Mouse (Mus musculus) mature B cell (primary cell): ENCODE results near the gene Ptpn22.
"Not testable (repeated sequence)": the region's sequence is repeated elsewhere in the genome, so short reads cannot be mapped to it uniquely, and the experiment has no call there.

Experiments
- in situ Hi-C: fragments of 300-500 bp; cut with MboI; formaldehyde crosslinking; loops from 2 replicates; pipeline ENCODE4 v1.14.3; 2019

Ptpn22 gene

GRCm38 (mm10) chr3:103858881-103859801 lies at the start of gene Ptpn22:
Gene Ptpn22 (plus strand): TSS chr3:103859795.
- in situ Hi-C loops, result no loop called here

GRCm38 (mm10) chr3:103809799-103810150 lies 49.8 kb upstream of the Ptpn22 start:
- in situ Hi-C loops, result no loop called here

DNA sequence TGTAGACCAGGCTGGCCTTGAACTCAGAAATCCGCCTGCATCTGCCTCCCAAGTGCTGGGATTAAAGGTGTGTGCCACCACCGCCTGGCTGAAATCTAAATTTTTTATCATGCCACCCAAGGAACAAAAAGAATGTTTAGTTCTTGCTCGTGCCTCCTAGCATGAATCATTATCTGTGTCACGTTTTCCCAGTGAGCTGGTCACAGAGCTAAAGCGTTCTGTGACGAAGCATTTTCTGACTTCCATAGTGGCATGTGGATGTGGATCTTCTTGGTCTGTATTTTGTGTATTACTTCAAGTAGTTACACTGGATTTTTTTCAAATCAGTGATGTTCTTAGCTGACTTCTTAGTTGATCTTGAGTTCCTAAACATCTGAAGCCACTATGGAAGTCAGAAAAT lies 48.6 kb upstream of the Ptpn22 start:
- in situ Hi-C loops, result no loop called here

GRCm38 (mm10) chr3:103827548-103827947 lies 32.0 kb upstream of the Ptpn22 start:
- in situ Hi-C loops, result no loop called here

DNA sequence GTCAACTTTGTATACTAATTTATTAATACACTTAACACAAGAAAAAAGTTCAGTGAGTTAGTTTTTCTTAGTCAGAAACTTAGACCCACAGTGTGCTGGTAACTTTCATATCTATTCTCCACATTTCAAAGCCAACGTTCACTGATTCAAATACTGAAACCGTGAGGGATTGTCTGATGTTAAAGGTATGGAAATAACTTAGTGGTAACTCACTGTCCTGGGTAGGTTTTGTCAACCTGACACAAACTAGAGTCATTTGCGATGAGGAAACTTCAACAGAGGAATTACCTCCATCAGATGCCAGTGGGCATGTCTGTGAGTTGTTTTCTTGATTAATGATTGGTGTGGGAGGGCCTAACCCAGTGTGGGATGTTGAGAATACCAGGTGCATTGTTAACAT lies 30.6 kb upstream of the Ptpn22 start:
- in situ Hi-C loops, result no loop called here

- in situ Hi-C loops, result not testable (repeated sequence)
These were observed 28.9 kb upstream of the Ptpn22 start for GRCm38 (mm10) chr3:103830681-103831080.

GRCm38 (mm10) chr3:103831146-103831545 lies 28.4 kb upstream of the Ptpn22 start:
- in situ Hi-C loops, result no loop called here

DNA sequence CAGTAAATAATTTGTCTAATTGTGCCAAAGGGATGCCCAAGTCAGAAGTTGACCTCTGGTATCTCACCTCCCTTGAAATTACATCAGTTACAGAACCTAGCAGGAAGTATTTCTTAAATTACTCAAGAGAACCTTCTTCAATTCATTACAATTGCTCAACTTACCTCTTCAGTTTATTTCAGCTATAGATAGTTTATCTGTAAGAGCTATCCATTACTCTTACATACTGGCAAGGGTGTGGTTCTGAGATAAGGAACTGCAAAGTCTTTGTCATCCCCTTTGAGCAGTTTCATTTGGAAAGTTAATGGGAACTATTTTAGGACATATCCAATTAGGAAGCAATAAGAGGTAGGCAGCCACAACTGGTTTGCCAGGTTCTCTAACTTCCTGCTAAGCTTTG lies 27.2 kb upstream of the Ptpn22 start, which contains the start of gene Bcl2l15:
Gene Bcl2l15, plus strand, starts transcription at position 176 of the 400 bp plus-strand sequence.
- in situ Hi-C loops, result no loop called here

- in situ Hi-C loops, result no loop called here
These were observed 25.6 kb upstream of the Ptpn22 start for GRCm38 (mm10) chr3:103834001-103834400.

DNA sequence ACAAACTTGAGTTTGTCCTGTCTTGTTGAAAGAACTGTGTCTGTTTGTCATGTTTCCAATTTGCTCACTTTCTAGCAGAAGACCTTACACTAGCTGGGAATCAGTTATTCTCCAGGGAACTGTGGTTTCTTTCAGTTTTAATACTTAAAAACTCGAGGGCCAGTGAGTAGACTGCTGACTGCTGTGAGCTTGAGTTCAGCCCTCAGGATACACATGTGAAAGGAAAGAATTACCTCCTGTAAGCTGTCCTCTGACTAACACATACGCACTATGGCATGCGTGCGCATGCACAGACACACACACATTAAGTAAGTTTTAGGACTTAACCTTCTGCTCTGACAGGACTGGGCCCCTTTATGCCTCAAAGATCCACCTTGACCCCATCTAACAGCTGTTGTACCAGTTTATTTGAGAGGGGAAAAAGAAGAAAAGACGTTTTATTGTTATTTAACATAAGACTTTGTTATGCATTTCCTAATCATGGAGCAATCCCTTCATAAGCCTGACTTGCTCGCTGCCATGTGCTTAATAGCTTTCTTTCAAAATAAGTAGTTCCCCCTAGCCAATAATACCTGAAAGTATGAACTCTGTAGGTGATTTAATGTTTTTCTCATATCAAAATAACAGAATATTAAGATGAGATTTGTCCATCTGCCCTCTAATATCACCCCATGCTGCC lies 24.2 kb upstream of the Ptpn22 start:
- in situ Hi-C loops, result no loop called here

GRCm38 (mm10) chr3:103835951-103836310 lies 23.7 kb upstream of the Ptpn22 start:
- in situ Hi-C loops, result no loop called here

DNA sequence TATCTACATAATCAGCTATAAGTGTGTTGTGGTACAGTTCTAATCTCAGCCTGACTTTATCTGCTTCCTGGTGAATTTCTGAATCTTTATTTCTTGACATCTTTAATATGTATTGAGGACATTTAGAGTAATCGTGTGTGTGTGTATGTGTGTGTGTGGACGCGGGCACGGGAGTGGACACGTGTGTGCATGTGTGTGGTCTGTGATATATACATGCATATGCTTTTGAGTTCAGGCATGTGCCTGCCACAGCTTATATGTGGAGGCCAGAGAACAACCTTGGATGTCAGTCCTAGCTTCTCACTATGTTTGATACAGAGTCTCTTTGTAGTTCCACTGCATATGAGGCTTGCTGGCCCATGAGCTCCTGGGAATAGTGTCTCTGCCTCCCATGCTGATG lies 23.1 kb upstream of the Ptpn22 start:
- in situ Hi-C loops, result no loop called here

DNA sequence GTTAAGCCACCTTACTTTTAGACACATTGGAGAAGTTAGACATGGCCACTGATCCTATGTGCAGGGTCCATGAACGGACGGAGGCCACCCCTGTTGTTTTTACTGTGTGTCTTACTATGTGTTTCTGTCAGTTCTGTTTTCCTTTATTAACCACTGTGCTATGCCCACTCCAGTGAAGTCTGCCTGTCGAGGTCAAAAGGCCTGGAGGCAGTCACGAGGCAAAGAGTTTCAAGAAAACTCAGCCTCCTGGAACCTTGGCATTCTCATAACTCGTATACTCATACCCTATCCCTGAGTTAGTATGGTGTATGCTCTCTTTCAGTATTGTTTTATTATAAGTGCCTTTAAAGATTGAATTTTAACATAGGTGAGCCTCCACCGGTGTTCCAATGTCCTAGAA lies 19.9 kb upstream of the Ptpn22 start:
- in situ Hi-C loops, result no loop called here

DNA sequence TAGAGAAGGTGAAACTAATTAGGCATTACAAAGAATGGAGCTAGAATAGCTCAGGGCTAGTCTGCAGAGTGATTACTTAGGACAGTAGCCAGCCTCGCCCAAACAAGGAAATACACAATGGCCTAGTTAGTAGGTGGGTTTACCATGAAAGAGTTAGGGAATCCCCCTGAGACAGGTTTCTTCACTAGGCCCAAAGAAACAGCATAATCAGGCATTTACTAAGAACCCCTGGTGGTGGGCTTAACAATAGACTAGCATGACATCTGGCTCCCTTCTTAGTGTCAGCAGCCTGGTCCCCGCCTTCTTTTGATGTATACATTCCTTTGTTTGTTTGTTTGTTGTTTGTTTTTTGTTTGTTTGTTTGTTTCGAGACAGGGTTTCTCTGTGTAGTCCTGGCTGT lies 19.4 kb upstream of the Ptpn22 start:
- in situ Hi-C loops, result not testable (repeated sequence)

GRCm38 (mm10) chr3:103840946-103841345 lies 18.6 kb upstream of the Ptpn22 start:
- in situ Hi-C loops, result not testable (repeated sequence)

GRCm38 (mm10) chr3:103850644-103851363 lies 8.8 kb upstream of the Ptpn22 start:
- in situ Hi-C loops, result no loop called here

DNA sequence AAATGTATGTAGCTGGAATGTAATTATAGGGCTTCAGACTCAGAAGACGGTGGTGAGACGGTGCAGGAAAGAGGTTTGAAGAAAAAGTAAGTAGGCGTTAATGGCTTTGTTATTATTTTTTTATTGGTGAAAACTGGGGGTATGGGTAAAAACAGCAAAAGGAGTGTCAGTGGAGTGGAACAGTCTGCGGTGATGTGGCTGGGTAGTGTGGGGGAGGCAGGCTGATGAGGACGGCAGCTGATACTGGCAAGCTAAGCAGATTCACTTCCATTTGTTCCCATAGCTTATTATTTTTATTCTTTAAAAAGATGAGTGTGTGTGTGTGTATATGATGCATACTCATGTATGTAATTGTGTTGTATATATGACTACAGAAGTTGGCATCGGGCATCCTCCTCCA lies 8.1 kb upstream of the Ptpn22 start:
- in situ Hi-C loops, result no loop called here

DNA sequence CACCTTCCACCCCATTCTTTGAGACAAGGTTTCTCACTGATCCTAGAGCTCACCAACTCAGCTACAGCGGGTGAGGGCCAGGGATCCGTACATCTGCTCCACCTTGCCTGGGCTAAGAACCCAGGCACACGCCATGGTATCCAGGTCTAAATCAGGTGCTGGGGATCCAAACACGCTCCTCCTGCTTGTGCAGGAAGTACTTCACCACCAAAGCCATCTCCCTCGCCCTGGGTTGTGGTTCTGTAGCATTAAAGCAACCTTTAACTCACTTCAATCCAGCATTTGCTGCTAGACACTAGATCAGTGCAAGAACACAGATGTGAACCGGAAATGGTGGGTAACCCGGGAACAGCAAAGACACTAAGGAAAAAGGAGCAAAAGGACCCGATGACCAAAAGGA lies 7.7 kb upstream of the Ptpn22 start:
- in situ Hi-C loops, result no loop called here

- in situ Hi-C loops, result no loop called here
These were observed 6.9 kb upstream of the Ptpn22 start for GRCm38 (mm10) chr3:103852565-103853299.

- in situ Hi-C loops, result no loop called here
These were observed 5.8 kb upstream of the Ptpn22 start for GRCm38 (mm10) chr3:103853804-103854203.

DNA sequence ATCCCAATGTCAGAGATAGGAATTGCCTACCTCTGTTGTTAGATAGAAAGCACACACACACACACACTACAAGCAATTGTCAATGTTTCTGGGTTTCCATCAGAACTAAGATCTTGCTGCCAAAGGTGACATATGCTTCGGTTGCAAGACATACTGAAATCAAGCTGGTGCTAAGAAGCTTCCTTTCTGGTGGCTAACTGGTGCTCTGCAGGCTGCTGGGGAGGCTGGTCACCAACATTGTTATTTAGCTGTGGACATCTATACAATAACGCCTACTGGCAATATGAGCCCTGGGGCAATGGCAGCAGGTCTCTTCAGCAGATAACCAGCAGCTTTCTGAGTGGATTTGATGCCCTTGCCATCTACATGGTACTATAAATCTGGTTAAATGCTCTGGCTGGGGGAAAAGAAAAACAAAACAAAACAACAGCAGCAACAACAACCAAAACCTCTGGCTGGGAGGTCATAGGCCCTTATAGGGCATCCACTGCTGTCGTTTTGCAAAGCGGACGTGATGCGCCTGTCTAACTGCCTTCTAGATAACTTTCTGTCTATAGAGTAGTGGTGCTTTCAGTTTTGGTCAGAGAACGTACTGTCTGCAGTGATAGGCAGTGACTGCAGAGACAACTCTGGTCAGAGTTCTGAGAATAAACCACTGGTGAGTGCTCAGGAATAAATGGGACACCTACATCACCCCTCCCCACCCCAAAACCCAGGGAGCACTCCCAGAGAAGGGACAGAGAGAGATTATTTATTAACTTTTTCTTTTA lies 2.4 kb upstream of the Ptpn22 start:
- in situ Hi-C loops, result no loop called here
